Mouse (Mus musculus) MEL (cell line): ENCODE measurements around the gene Acly. TPM values are rescaled to one million over a fixed set of nuclear protein-coding genes. Genes with fewer than 3 reads are reported as not detected.

Experiments
- DNase-seq: peaks from one replicate; pipeline ENCODE4 v3.0.0; 2011; ENCODE audit warnings: low read depth, low spot score
- H3K27ac ChIP-seq: 2 replicates; pipeline ENCODE4 v1.5.1; 2012; ENCODE audit warnings: low read depth, mild to moderate bottlenecking, control low read depth, low read length, moderate library complexity; ENCODE audit not compliant: control insufficient read depth
- H3K27me3 ChIP-seq, 2 experiments: fragments of 150-350 bp in 1 of 2; sonication (generic) in 1 of 2; 2 replicates each; pipeline ENCODE4 v1.6.1; 2012; ENCODE audit warnings: low read length in 2 of 2, mild to moderate bottlenecking in 2 of 2, improper control_type of control experiment in 1 of 2, moderate library complexity in 1 of 2; ENCODE audit not compliant: insufficient read depth in 2 of 2, control insufficient read depth in 1 of 2
- H3K36me3 ChIP-seq, 2 experiments: 2 replicates each; pipeline ENCODE4 v1.6.1; 2012 to 2014; ENCODE audit warnings: low read length in 2 of 2, improper control_type of control experiment in 1 of 2, inconsistent platforms in 1 of 2, mild to moderate bottlenecking in 1 of 2; ENCODE audit not compliant: insufficient read depth in 2 of 2, control insufficient read depth in 1 of 2
- H3K4me1 ChIP-seq, 2 experiments: fragments of 150-350 bp in 1 of 2; sonication (generic) in 1 of 2; 2 replicates each; pipeline ENCODE4 v1.6.1; 2012; ENCODE audit warnings: low read length in 2 of 2, improper control_type of control experiment in 1 of 2, mild to moderate bottlenecking in 1 of 2; ENCODE audit not compliant: insufficient read depth in 2 of 2, control insufficient read depth in 1 of 2
- H3K4me3 ChIP-seq, 2 experiments: fragments of 150-350 bp in 1 of 2; sonication (generic) in 1 of 2; 2 replicates each; pipeline ENCODE4 v1.5.1; 2012; ENCODE audit warnings: low read depth in 2 of 2, low read length in 2 of 2, mild to moderate bottlenecking in 2 of 2, moderate library complexity in 2 of 2, control low read depth in 1 of 2, improper control_type of control experiment in 1 of 2; ENCODE audit not compliant: control insufficient read depth in 1 of 2, insufficient read depth in 1 of 2
- H3K79me2 ChIP-seq: 2 replicates; pipeline ENCODE4 v1.6.1; 2012; ENCODE audit warnings: mild to moderate bottlenecking, low read length, moderate library complexity; ENCODE audit not compliant: control insufficient read depth, poor library complexity, insufficient read depth
- H3K9ac ChIP-seq: 2 replicates; pipeline ENCODE4 v1.6.1; 2012; ENCODE audit warnings: low read depth, mild to moderate bottlenecking, control low read depth, low read length, moderate library complexity; ENCODE audit not compliant: control insufficient read depth, poor library complexity, severe bottlenecking
- H3K9me3 ChIP-seq: fragments of 150-350 bp; sonication (generic); replicated peaks from 2 replicates; pipeline ENCODE4 v1.6.1; 2012; ENCODE audit warnings: mild to moderate bottlenecking, low read length, improper control_type of control experiment, moderate library complexity; ENCODE audit not compliant: insufficient read depth
- CHD2 ChIP-seq: IDR thresholded peaks from 2 replicates; pipeline ENCODE4 v1.6.1; 2011; ENCODE audit warnings: low read length, improper control_type of control experiment
- CTCF ChIP-seq, 3 experiments: IDR thresholded peaks in 2 of 3; conservative IDR thresholded peaks in 1 of 3; 2 replicates each; pipeline ENCODE4 v1.5.1; 2011 to 2012; ENCODE audit warnings: low read length in 3 of 3, low read depth in 2 of 3, mild to moderate bottlenecking in 2 of 3, improper control_type of control experiment in 1 of 3, inconsistent platforms in 1 of 3, mixed read lengths in 1 of 3, moderate library complexity in 1 of 3; ENCODE audit not compliant: control insufficient read depth in 1 of 3, insufficient read depth in 1 of 3, poor library complexity in 1 of 3, severe bottlenecking in 1 of 3
- E2F4 ChIP-seq: IDR thresholded peaks from 2 replicates; pipeline ENCODE4 v1.6.1; 2011; ENCODE audit warnings: low read depth, low read length, improper control_type of control experiment, borderline replicate concordance
- ELF1 ChIP-seq: IDR thresholded peaks from 2 replicates; pipeline ENCODE4 v1.6.1; 2014; ENCODE audit warnings: low read depth, mild to moderate bottlenecking, inconsistent platforms, low read length, improper control_type of control experiment, moderate library complexity
- EP300 ChIP-seq, 2 experiments: IDR thresholded peaks; 2 replicates each; pipeline ENCODE4 v1.6.1; 2011; ENCODE audit warnings: improper control_type of control experiment in 2 of 2, low read length in 2 of 2, low read depth in 1 of 2, mild to moderate bottlenecking in 1 of 2
- ETS1 ChIP-seq: IDR thresholded peaks from 2 replicates; pipeline ENCODE4 v1.6.1; 2012; ENCODE audit warnings: low read depth, mild to moderate bottlenecking, inconsistent platforms, low read length, improper control_type of control experiment, moderate library complexity
- GATA1 ChIP-seq: IDR thresholded peaks from 2 replicates; pipeline ENCODE4 v1.6.1; 2011; ENCODE audit warnings: low read depth, low read length, improper control_type of control experiment
- JUND ChIP-seq: IDR thresholded peaks from 2 replicates; pipeline ENCODE4 v1.6.1; 2011; ENCODE audit warnings: low read depth, mild to moderate bottlenecking, improper control_type of control experiment, low read length
- KAT2A ChIP-seq: conservative IDR thresholded peaks from 2 replicates; pipeline ENCODE4 v1.6.1; 2012; ENCODE audit warnings: low read depth, low read length, improper control_type of control experiment, inconsistent platforms
- MAFK ChIP-seq: IDR thresholded peaks from 2 replicates; pipeline ENCODE4 v1.6.1; 2011; ENCODE audit warnings: low read depth, mild to moderate bottlenecking, low read length, improper control_type of control experiment, borderline replicate concordance
- MAX ChIP-seq: IDR thresholded peaks from 2 replicates; pipeline ENCODE4 v1.6.1; 2011; ENCODE audit warnings: low read length, improper control_type of control experiment
- MAZ ChIP-seq: IDR thresholded peaks from 2 replicates; pipeline ENCODE4 v1.6.1; 2012; ENCODE audit warnings: low read depth, mild to moderate bottlenecking, inconsistent platforms, low read length, improper control_type of control experiment
- MEF2A ChIP-seq: IDR thresholded peaks from 2 replicates; pipeline ENCODE4 v1.6.1; 2014; ENCODE audit warnings: low read depth, mild to moderate bottlenecking, inconsistent platforms, low read length, improper control_type of control experiment; ENCODE audit not compliant: poor library complexity, insufficient replicate concordance, severe bottlenecking; ENCODE audit errors: extremely low read depth
- MXI1 ChIP-seq: IDR thresholded peaks from 2 replicates; pipeline ENCODE4 v1.6.1; 2011; ENCODE audit warnings: mild to moderate bottlenecking, low read depth, low read length, improper control_type of control experiment
- MYB ChIP-seq: IDR thresholded peaks from 2 replicates; pipeline ENCODE4 v1.6.1; 2011; ENCODE audit warnings: mild to moderate bottlenecking, low read depth, low read length, improper control_type of control experiment
- MYC ChIP-seq: IDR thresholded peaks from 2 replicates; pipeline ENCODE4 v1.6.1; 2011; ENCODE audit warnings: low read depth, mild to moderate bottlenecking, low read length, improper control_type of control experiment, moderate library complexity
- NELFE ChIP-seq: IDR thresholded peaks from 2 replicates; pipeline ENCODE4 v1.6.1; 2011; ENCODE audit warnings: low read depth, low read length, improper control_type of control experiment
- POLR2AphosphoS2 ChIP-seq: IDR thresholded peaks from 2 replicates; pipeline ENCODE4 v1.6.1; 2011; ENCODE audit warnings: low read length, improper control_type of control experiment
- POLR2AphosphoS5 ChIP-seq: IDR thresholded peaks from 2 replicates; pipeline ENCODE4 v1.6.1; 2012; ENCODE audit warnings: low read depth, borderline replicate concordance, mild to moderate bottlenecking, inconsistent platforms, low read length, moderate library complexity, mixed read lengths
- RAD21 ChIP-seq: IDR thresholded peaks from 2 replicates; pipeline ENCODE4 v1.6.1; 2011; ENCODE audit warnings: mild to moderate bottlenecking, low read depth, low read length, improper control_type of control experiment
- RCOR1 ChIP-seq: IDR thresholded peaks from 2 replicates; pipeline ENCODE4 v1.6.1; 2012; ENCODE audit warnings: low read depth, mild to moderate bottlenecking, inconsistent platforms, low read length, improper control_type of control experiment
- SMC3 ChIP-seq: IDR thresholded peaks from 2 replicates; pipeline ENCODE4 v1.6.1; 2011; ENCODE audit warnings: low read depth, low read length, improper control_type of control experiment
- TAL1 ChIP-seq: IDR thresholded peaks from 2 replicates; pipeline ENCODE4 v1.6.1; 2012; ENCODE audit warnings: mild to moderate bottlenecking, inconsistent platforms, low read length, moderate library complexity, mixed read lengths
- TBP ChIP-seq: IDR thresholded peaks from 2 replicates; pipeline ENCODE4 v1.8.0; 2011; ENCODE audit warnings: low read depth, low read length, improper control_type of control experiment
- TCF12 ChIP-seq: IDR thresholded peaks from 2 replicates; pipeline ENCODE4 v1.6.1; 2014; ENCODE audit warnings: low read depth, mild to moderate bottlenecking, inconsistent platforms, low read length, improper control_type of control experiment, moderate library complexity
- UBTF ChIP-seq: IDR thresholded peaks from 2 replicates; pipeline ENCODE4 v1.6.1; 2012; ENCODE audit warnings: low read depth, mild to moderate bottlenecking, inconsistent platforms, low read length, improper control_type of control experiment, moderate library complexity, borderline replicate concordance; ENCODE audit not compliant: insufficient read depth
- USF1 ChIP-seq: IDR thresholded peaks from 2 replicates; pipeline ENCODE4 v1.6.1; 2014; ENCODE audit warnings: low read depth, mild to moderate bottlenecking, inconsistent platforms, low read length, improper control_type of control experiment, moderate library complexity
- ZMIZ1 ChIP-seq: IDR thresholded peaks from 2 replicates; pipeline ENCODE4 v1.6.1; 2012; ENCODE audit warnings: low read depth, mild to moderate bottlenecking, inconsistent platforms, low read length, improper control_type of control experiment, moderate library complexity
- ZNF384 ChIP-seq: IDR thresholded peaks from 2 replicates; pipeline ENCODE4 v1.6.1; 2012; ENCODE audit warnings: low read depth, mild to moderate bottlenecking, inconsistent platforms, low read length, improper control_type of control experiment
- polyA plus RNA-seq, 2 experiments: library from polyadenylated mRNA; stranded (reverse) in 1 of 2; unstranded in 1 of 2; fragments of >175 nt in 1 of 2; fragments of >200 nt in 1 of 2; gene quantifications; 2 replicates each; pipeline versions ENCODE4 v1.2.1 to v1.2.4; 2012; ENCODE audit warnings: low replicate concordance in 2 of 2, low read depth in 1 of 2; ENCODE audit not compliant: insufficient read length in 2 of 2, insufficient read depth in 1 of 2, missing spikeins in 1 of 2
- total RNA-seq: library from RNA; depleted of rRNA; stranded (reverse); fragments of 300-350 nt; gene quantifications from 2 replicates; pipeline ENCODE4 v1.2.3, GENCODE M21; 2012

Gene Acly
- total and polyA plus RNA-seq, 3 experiments, result 167 to 234 TPM; not detected in 1

GRCm38 (mm10) chr11:100520838-100521237, 7.0 kb downstream of the Acly start:
- no peak for TF ChIP-seq TCF12
- no peak for TF ChIP-seq ZNF384
- TF ChIP-seq ELF1, result no peak
- no peak for TF ChIP-seq MXI1
- no peak for TF ChIP-seq MYC
- no peak for TF ChIP-seq MAZ
- no peak for TF ChIP-seq RCOR1
- TF ChIP-seq MYB, result no peak
- no peak for TF ChIP-seq POLR2AphosphoS5
- TF ChIP-seq EP300 (IDR thresholded peaks at IDR 0.05; ENCODE audit: low read depth in 1 of 2, low read length in 2 of 2), result no peak
- no peak for TF ChIP-seq E2F4
- no peak for TF ChIP-seq CHD2
- TF ChIP-seq TBP, result no peak
- no peak for TF ChIP-seq CTCF (IDR thresholded peaks at IDR 0.05 in 2 of 3, conservative IDR thresholded peaks at IDR 0.05 in 1 of 3; ENCODE audit: control insufficient read depth in 1 of 3, insufficient read depth in 1 of 3, low read depth in 2 of 3, low read length in 3 of 3, poor library complexity in 1 of 3, severe bottlenecking in 1 of 3)
- TF ChIP-seq SMC3, result no peak
- TF ChIP-seq KAT2A, result no peak
- TF ChIP-seq ETS1, result no peak
- TF ChIP-seq MAX, result no peak
- no peak for TF ChIP-seq UBTF
- no peak for TF ChIP-seq MEF2A
- no peak overlapping the region for H3K4me3 ChIP-seq
- peaks cover 12 to 44% of the 10 kb centered on the region in 2 experiments for H3K36me3 ChIP-seq
- DNase-seq, result no peak
- no peaks in the 10 kb centered on the region for H3K9me3 ChIP-seq
- H3K4me1 ChIP-seq, result peaks cover 0 to 11% of the 10 kb centered on the region in 2 experiments; a peak in 2 of 4 replicates
- no peak overlapping the region for H3K9ac ChIP-seq
- peaks cover 14% of the 10 kb centered on the region for H3K79me2 ChIP-seq
- no peaks in the 10 kb centered on the region for H3K27me3 ChIP-seq
- no peak overlapping the region for H3K27ac ChIP-seq

- H3K9ac ChIP-seq, result no peak overlapping the region
- no peak for DNase-seq
- no peaks in the 10 kb centered on the region for H3K79me2 ChIP-seq
- H3K36me3 ChIP-seq, result peaks cover 0 to 52% of the 10 kb centered on the region in 2 experiments; a peak in 2 of 4 replicates
- no peaks in the 10 kb centered on the region for H3K27me3 ChIP-seq
- no peak overlapping the region for H3K4me3 ChIP-seq
- H3K9me3 ChIP-seq, result no peaks in the 10 kb centered on the region
- no peaks in the 10 kb centered on the region for H3K4me1 ChIP-seq
- H3K27ac ChIP-seq, result no peak overlapping the region
- TF ChIP-seq ELF1 (no peak), TCF12 (no peak), USF1 (no peak), GATA1 (no peak), RAD21 (no peak), RCOR1 (no peak), MXI1 (no peak), ZNF384 (no peak), POLR2AphosphoS2 (no peak), MAZ (no peak), TAL1 (no peak), JUND (no peak), ZMIZ1 (no peak), NELFE (no peak), TBP (no peak), MAFK (no peak)
Measured at GRCm38 (mm10) chr11:100519188-100519587, 8.6 kb downstream of the Acly start.
